Mouse (Mus musculus) CH12.LX (cell line): ENCODE data around the gene Rap1a. TPM values are rescaled to one million over a fixed set of nuclear protein-coding genes. Genes with fewer than 3 reads are reported as not detected.

Experiments
- DNase-seq: peaks from one replicate; pipeline ENCODE4 v3.0.0-alpha.2; 2013; ENCODE audit errors: extremely low read depth
- H3K27ac ChIP-seq: 2 replicates; pipeline ENCODE4 v1.5.1; 2012; ENCODE audit warnings: low read depth, mild to moderate bottlenecking, control low read depth, moderate library complexity; ENCODE audit not compliant: insufficient read depth
- H3K27me3 ChIP-seq: replicated peaks from 2 replicates; pipeline ENCODE3; 2012; ENCODE audit warnings: inconsistent platforms
- H3K36me3 ChIP-seq, 2 experiments: replicated peaks in 1 of 2; 2 replicates each; pipeline versions ENCODE3 to v1.6.1; 2012; ENCODE audit warnings: inconsistent platforms in 1 of 2, low read length in 1 of 2, mild to moderate bottlenecking in 1 of 2, mixed read lengths in 1 of 2, moderate library complexity in 1 of 2; ENCODE audit not compliant: control insufficient read depth in 1 of 2, insufficient read depth in 1 of 2
- H3K4me1 ChIP-seq, 2 experiments: 2 replicates each; pipeline ENCODE4 v1.6.1; 2012; ENCODE audit warnings: inconsistent platforms in 1 of 2, moderate library complexity in 1 of 2; ENCODE audit not compliant: insufficient read depth in 2 of 2, control insufficient read depth in 1 of 2
- H3K4me2 ChIP-seq: 2 replicates; pipeline ENCODE4 v1.6.1; 2012; ENCODE audit warnings: low read depth, mild to moderate bottlenecking, control low read depth; ENCODE audit not compliant: poor library complexity, insufficient read depth, severe bottlenecking
- H3K4me3 ChIP-seq, 3 experiments: fragments of 150-350 bp in 1 of 3; sonication (generic) in 1 of 3; replicated peaks in 1 of 3; 2 replicates each; pipeline versions ENCODE3 to v1.5.1; 2011 to 2012; ENCODE audit warnings: low read depth in 2 of 3, low read length in 2 of 3, mild to moderate bottlenecking in 2 of 3, moderate library complexity in 2 of 3, control low read depth in 1 of 3, improper control_type of control experiment in 1 of 3, inconsistent platforms in 1 of 3, mixed read lengths in 1 of 3; ENCODE audit not compliant: poor library complexity in 1 of 3
- H3K79me2 ChIP-seq: replicated peaks from 2 replicates; pipeline ENCODE4 v1.6.1; 2012; ENCODE audit warnings: mild to moderate bottlenecking, moderate library complexity; ENCODE audit not compliant: control insufficient read depth, poor library complexity, insufficient read depth, severe bottlenecking; ENCODE audit errors: extremely low read depth
- H3K9ac ChIP-seq: 2 replicates; pipeline ENCODE4 v1.6.1; 2012; ENCODE audit warnings: low read depth, mild to moderate bottlenecking, control low read depth, moderate library complexity; ENCODE audit not compliant: insufficient read depth
- H3K9me3 ChIP-seq: replicated peaks from 2 replicates; pipeline ENCODE3; 2012; ENCODE audit warnings: low read length, inconsistent platforms, mixed read lengths
- E2F4 ChIP-seq: IDR thresholded peaks from 2 replicates; pipeline ENCODE4 v1.6.1; 2011; ENCODE audit warnings: low read depth, low read length, improper control_type of control experiment; ENCODE audit not compliant: insufficient replicate concordance
- ELF1 ChIP-seq: IDR thresholded peaks from 2 replicates; pipeline ENCODE4 v1.6.1; 2014; ENCODE audit warnings: low read depth, mild to moderate bottlenecking, inconsistent platforms, low read length, improper control_type of control experiment
- EP300 ChIP-seq: IDR thresholded peaks from 2 replicates; pipeline ENCODE4 v1.6.1; 2011; ENCODE audit warnings: low read length, improper control_type of control experiment
- ETS1 ChIP-seq: conservative IDR thresholded peaks from 2 replicates; pipeline ENCODE4 v1.6.1; 2012; ENCODE audit warnings: low read depth, mild to moderate bottlenecking, inconsistent platforms, low read length, improper control_type of control experiment, moderate library complexity
- GABPA ChIP-seq: IDR thresholded peaks from 2 replicates; pipeline ENCODE4 v1.6.1; 2012; ENCODE audit warnings: low read depth, low read length, improper control_type of control experiment, inconsistent platforms; ENCODE audit not compliant: insufficient replicate concordance
- HCFC1 ChIP-seq: IDR thresholded peaks from 2 replicates; pipeline ENCODE4 v1.6.1; 2012; ENCODE audit warnings: low read depth, mild to moderate bottlenecking, inconsistent platforms, low read length, improper control_type of control experiment
- IRF4 ChIP-seq: IDR thresholded peaks from 2 replicates; pipeline ENCODE4 v1.6.1; 2014; ENCODE audit warnings: low read depth, mild to moderate bottlenecking, inconsistent platforms, low read length, improper control_type of control experiment
- JUN ChIP-seq: IDR thresholded peaks from 2 replicates; pipeline ENCODE4 v1.6.1; 2011; ENCODE audit warnings: low read depth, mild to moderate bottlenecking, low read length, improper control_type of control experiment, moderate library complexity; ENCODE audit not compliant: insufficient read depth
- JUND ChIP-seq: conservative IDR thresholded peaks from 2 replicates; pipeline ENCODE4 v1.6.1; 2011; ENCODE audit warnings: low read depth, low read length, improper control_type of control experiment
- KAT2A ChIP-seq: IDR thresholded peaks from 2 replicates; pipeline ENCODE4 v1.6.1; 2012; ENCODE audit warnings: low read length, improper control_type of control experiment, inconsistent platforms; ENCODE audit not compliant: insufficient replicate concordance
- MAX ChIP-seq: IDR thresholded peaks from 2 replicates; pipeline ENCODE4 v1.6.1; 2011; ENCODE audit warnings: low read length, improper control_type of control experiment
- MAZ ChIP-seq: IDR thresholded peaks from 2 replicates; pipeline ENCODE4 v1.6.1; 2012; ENCODE audit warnings: low read depth, mild to moderate bottlenecking, inconsistent platforms, low read length, improper control_type of control experiment, moderate library complexity
- MEF2A ChIP-seq: IDR thresholded peaks from 2 replicates; pipeline ENCODE4 v1.6.1; 2014; ENCODE audit warnings: low read depth, mild to moderate bottlenecking, inconsistent platforms, low read length, improper control_type of control experiment, borderline replicate concordance
- NRF1 ChIP-seq: IDR thresholded peaks from 2 replicates; pipeline ENCODE4 v1.6.1; 2014; ENCODE audit warnings: low read depth, mild to moderate bottlenecking, inconsistent platforms, low read length, improper control_type of control experiment, moderate library complexity
- RAD21 ChIP-seq: IDR thresholded peaks from 2 replicates; pipeline ENCODE4 v1.6.1; 2011; ENCODE audit warnings: low read depth, mild to moderate bottlenecking, low read length, improper control_type of control experiment, moderate library complexity
- SIN3A ChIP-seq: IDR thresholded peaks from 2 replicates; pipeline ENCODE4 v1.6.1; 2012; ENCODE audit warnings: low read length, improper control_type of control experiment, inconsistent platforms
- SMC3 ChIP-seq: IDR thresholded peaks from 2 replicates; pipeline ENCODE4 v1.6.1; 2011; ENCODE audit warnings: low read depth, low read length, improper control_type of control experiment
- TCF12 ChIP-seq: IDR thresholded peaks from 2 replicates; pipeline ENCODE4 v1.6.1; 2014; ENCODE audit warnings: low read depth, mild to moderate bottlenecking, inconsistent platforms, low read length, improper control_type of control experiment
- USF1 ChIP-seq: IDR thresholded peaks from 2 replicates; pipeline ENCODE4 v1.6.1; 2014; ENCODE audit warnings: low read depth, mild to moderate bottlenecking, inconsistent platforms, low read length, improper control_type of control experiment
- ZKSCAN1 ChIP-seq: IDR thresholded peaks from 2 replicates; pipeline ENCODE4 v1.6.1; 2012; ENCODE audit warnings: low read depth, inconsistent platforms, low read length, improper control_type of control experiment, borderline replicate concordance
- dilution Hi-C: fragments of 300-500 bp; cut with MboI; formaldehyde crosslinking; loops from 2 replicates; pipeline ENCODE4 v1.14.3; 2020; ENCODE audit warnings: low sequenced_read_pairs; ENCODE audit not compliant: extremely low pct_unique_long_range_greater_than_20kb, extremely low pct_ligation_motif_present
- in situ Hi-C: fragments of 300-500 bp; cut with MboI; formaldehyde crosslinking; loops from 3 replicates; pipeline ENCODE4 v1.14.3; 2019; ENCODE audit warnings: low sequenced_read_pairs, low pct_ligation_motif_present, low pct_unique_long_range_greater_than_20kb, mixed read lengths
- polyA plus RNA-seq: library from polyadenylated mRNA; unstranded; fragments of >175 nt; gene quantifications from 2 replicates; pipeline ENCODE4 v1.2.1, GENCODE M21; 2012; ENCODE audit warnings: low read depth; ENCODE audit not compliant: insufficient read length
- total RNA-seq, 2 experiments: library from RNA; depleted of rRNA; stranded (reverse); fragments of 300-350 nt in 1 of 2; fragments of >200 nt in 1 of 2; gene quantifications; 2 replicates each; pipeline ENCODE4 v1.2.3; 2012 to 2014

Rap1a gene
- total and polyA plus RNA-seq, 3 experiments: 63.3 to 250 (median 209) TPM

GRCm38 (mm10) chr3:105755123-105755522, 46.0 kb downstream of the Rap1a start:
- no peak for TF ChIP-seq MAZ
- TF ChIP-seq JUN: no peak
- no peak for TF ChIP-seq MAX
- TF ChIP-seq EP300: no peak
- no peak for TF ChIP-seq JUND
- TF ChIP-seq USF1: no peak
- no peak for TF ChIP-seq E2F4
- in situ Hi-C loops: no loop called here
- Histone ChIP-seq H3K4me1 (peaks cover 0 to 52% of the 10 kb centered on the region in 2 experiments; a peak in 3 of 4 replicates), H3K9me3 (no peaks in the 10 kb centered on the region), H3K36me3 (peaks cover 0 to 15% of the 10 kb centered on the region in 2 experiments), H3K79me2 (peaks cover 71% of the 10 kb centered on the region), H3K27ac (no peak overlapping the region), H3K4me2 (no peak overlapping the region), H3K4me3 (no peak overlapping the region), H3K27me3 (no peaks in the 10 kb centered on the region), H3K9ac (no peak overlapping the region)
- no peak for DNase-seq
- dilution Hi-C loops: no loop called here

GRCm38 (mm10) chr3:105754184-105754583, 47.0 kb downstream of the Rap1a start:
- no peak overlapping the region for H3K4me3 ChIP-seq
- in situ Hi-C loops: no loop called here
- H3K4me1 ChIP-seq: peaks cover 0 to 43% of the 10 kb centered on the region in 2 experiments; a peak in 3 of 4 replicates
- no peak overlapping the region for H3K4me2 ChIP-seq
- peaks cover 2 to 25% of the 10 kb centered on the region in 2 experiments for H3K36me3 ChIP-seq
- H3K27me3 ChIP-seq: no peaks in the 10 kb centered on the region
- no peaks in the 10 kb centered on the region for H3K9me3 ChIP-seq
- H3K9ac ChIP-seq: no peak overlapping the region
- peaks cover 73% of the 10 kb centered on the region for H3K79me2 ChIP-seq
- no peak overlapping the region for H3K27ac ChIP-seq
- TF ChIP-seq ELF1 (no peak), KAT2A (no peak), MEF2A (no peak), EP300 (no peak), SMC3 (no peak), RAD21 (no peak; the same call in 1 of the 2 replicates), ETS1 (no peak), JUN (no peak), TCF12 (no peak), ZKSCAN1 (no peak), HCFC1 (no peak), SIN3A (no peak), GABPA (no peak), IRF4 (no peak), MAX (no peak), NRF1 (no peak), E2F4 (no peak), JUND (no peak)
- dilution Hi-C loops: no loop called here
- DNase-seq: no peak
